16 mouse cellular contexts compared by ENCODE assay signal in the genomic region with DNA sequence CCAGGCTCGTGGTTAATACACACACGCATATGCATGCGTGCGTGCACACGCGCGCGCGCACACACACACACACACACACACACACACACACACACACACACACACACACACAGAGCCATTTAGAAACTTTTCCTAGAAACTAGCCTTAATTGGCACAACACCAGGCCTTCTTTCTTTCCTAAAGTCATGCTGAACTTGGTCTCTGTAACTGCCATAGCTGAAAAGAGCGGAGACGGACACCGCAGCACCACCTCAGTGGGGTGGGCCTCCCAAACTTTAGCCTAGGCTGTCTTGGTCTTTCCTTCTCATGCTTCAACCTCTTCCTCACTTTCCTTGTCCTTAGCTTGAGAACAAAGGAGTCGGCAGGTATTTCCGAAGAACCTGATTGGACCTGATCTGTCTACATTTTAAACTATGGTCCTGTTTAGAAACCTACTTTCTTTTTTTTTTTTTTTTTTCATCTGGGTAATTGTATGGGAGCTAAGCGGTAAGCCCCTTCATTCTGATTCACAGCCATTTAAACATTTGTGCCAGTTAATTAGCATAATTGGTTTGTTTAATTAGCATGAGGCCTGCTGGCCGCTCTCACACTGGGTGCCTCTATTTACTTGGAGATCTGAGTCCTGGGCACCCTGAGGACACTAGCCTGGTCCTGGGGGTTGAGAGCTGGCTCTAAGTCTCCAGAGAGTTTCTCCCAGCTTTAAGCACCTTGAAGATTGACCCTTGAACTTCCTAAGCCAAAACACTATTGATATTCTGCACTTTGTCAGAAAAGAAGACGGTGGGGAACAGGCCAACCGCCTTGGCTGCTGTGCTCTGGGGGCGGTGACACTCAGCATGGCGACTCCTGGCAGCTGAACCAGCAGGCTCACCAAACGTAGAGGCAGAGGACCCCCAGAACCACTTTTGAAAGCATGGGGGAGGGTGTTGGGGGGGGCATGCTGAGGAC.
DNase-seq lines count a peak whose midpoint lies in the region; ATAC-seq and TF ChIP-seq lines count a peak whose summit lies in the region.
"Had no signal": no experiment of that assay in that cellular context is flagged by ENCODE, and none has a peak within 500 bp of the region (broad histone marks: within the 10 kb centered on the region; RNA-seq: fewer than 3 reads in every experiment).

No protein-coding gene starts in this region.

- no peak for TF ChIP-seq POLR2A in cerebellum, adult 2 months (IDR thresholded peaks at IDR 0.05; ENCODE audit: borderline replicate concordance, insufficient read depth, low read length)

- no peaks in the 10 kb centered on the region for H3K4me1 ChIP-seq in cerebellum, adult 2 months (ENCODE audit: control insufficient read depth, insufficient read depth, low read length)
- peaks cover 9% of the 10 kb centered on the region; the same call in 1 of the 2 replicates for H3K4me1 ChIP-seq in hindbrain, embryonic 14.5 days (replicated peaks; ENCODE audit: control insufficient read depth, insufficient read depth, low read length)
- peaks cover 28% of the 10 kb centered on the region for H3K4me1 ChIP-seq in neural tube, embryonic 13.5 days (replicated peaks)
- no peaks in the 10 kb centered on the region for H3K4me1 ChIP-seq in kidney, embryonic 14.5 days (ENCODE audit: control insufficient read depth, insufficient read depth, low read length)
- H3K4me1 ChIP-seq: limb, embryonic 13.5 days; megakaryocyte, embryonic 14.5 days had no signal

- 13% methylated on average over 21 of the region's 21 CpGs for WGBS in cerebellum, adult 2 months
- WGBS in hindbrain, embryonic 14.5 days, result 22% methylated on average over 21 of the region's 21 CpGs
- 27% methylated on average over 21 of the region's 21 CpGs for WGBS in neural tube, embryonic 13.5 days
- 39% methylated on average over 21 of the region's 21 CpGs for WGBS in kidney, embryonic 14.5 days

- H3K9ac ChIP-seq in hindbrain, embryonic 14.5 days, result no peak overlapping the region
- H3K9ac ChIP-seq in neural tube, embryonic 13.5 days, result no peak overlapping the region
- H3K9ac ChIP-seq in kidney, embryonic 14.5 days (ENCODE audit: low read depth, low read length), result no peak overlapping the region
- H3K9ac ChIP-seq: limb, embryonic 13.5 days had no signal

- ATAC-seq in hindbrain, embryonic 14.5 days (ENCODE audit: low FRiP score), result peak; percentile 69
- ATAC-seq in neural tube, embryonic 13.5 days (ENCODE audit: low read depth), result no peak
- ATAC-seq in kidney, embryonic 14.5 days (ENCODE audit: low FRiP score, low TSS enrichment), result no peak

- H3K4me2 ChIP-seq in hindbrain, embryonic 14.5 days (replicated peaks), result no peak overlapping the region
- no peak overlapping the region for H3K4me2 ChIP-seq in neural tube, embryonic 13.5 days
- H3K4me2 ChIP-seq in kidney, embryonic 14.5 days (replicated peaks; ENCODE audit: low read depth, low read length), result no peak overlapping the region
- H3K4me2 ChIP-seq: limb, embryonic 13.5 days had no signal

- no peak for TF ChIP-seq CTCF in cerebellum, adult 2 months (IDR thresholded peaks at IDR 0.05; ENCODE audit: borderline replicate concordance, insufficient read depth, low read depth, low read length)

- H3K27ac ChIP-seq in cerebellum, adult 2 months (ENCODE audit: insufficient read depth, low read length), result no peak overlapping the region
- H3K27ac ChIP-seq in hindbrain, embryonic 14.5 days, result peak overlapping the region; percentile 11
- H3K27ac ChIP-seq in neural tube, embryonic 13.5 days (replicated peaks), result peak overlapping the region; percentile 38; the same call in 1 of the 2 replicates
- no peak overlapping the region for H3K27ac ChIP-seq in kidney, embryonic 14.5 days (ENCODE audit: low read depth, low read length)
- H3K27ac ChIP-seq: limb, embryonic 13.5 days had no signal

- no peak overlapping the region for H3K4me3 ChIP-seq in cerebellum, adult 2 months (replicated peaks; ENCODE audit: insufficient read depth, low read depth, low read length)
- no peak overlapping the region for H3K4me3 ChIP-seq in hindbrain, embryonic 14.5 days (replicated peaks; ENCODE audit: low read length)
- H3K4me3 ChIP-seq in neural tube, embryonic 13.5 days, result no peak overlapping the region
- no peak overlapping the region for H3K4me3 ChIP-seq in kidney, embryonic 14.5 days (ENCODE audit: low read length)
- H3K4me3 ChIP-seq: erythroblast, embryonic 14.5 days; limb, embryonic 13.5 days; megakaryocyte, embryonic 14.5 days had no signal

- H3K36me3 ChIP-seq in hindbrain, embryonic 14.5 days (replicated peaks; ENCODE audit: control insufficient read depth, insufficient read depth), result no peaks in the 10 kb centered on the region
- H3K36me3 ChIP-seq in neural tube, embryonic 13.5 days, result no peaks in the 10 kb centered on the region
- H3K36me3 ChIP-seq in kidney, embryonic 14.5 days (ENCODE audit: control insufficient read depth, insufficient read depth, low read length), result no peaks in the 10 kb centered on the region
- H3K36me3 ChIP-seq: limb, embryonic 13.5 days had no signal

- intact Hi-C loops in left cerebral cortex, postnatal 14 days (cut with DNase I), result loop anchor here (10.0 kb wide), 1 partner anchor 283 kb away; the partner anchor contains the start of gene Irx5

- DNase-seq in cerebellum, postnatal 10 days, result peak; percentile 46 to 70
- no peak for DNase-seq in cerebellum, adult 2 months
- peak; percentile 28 for DNase-seq in embryo, embryonic 9.5 days (ENCODE audit: extremely low spot score)
- peak; percentile 71 for DNase-seq in hindbrain, embryonic 14.5 days (ENCODE audit: low spot score)
- DNase-seq in left cerebral cortex, postnatal 14 days (ENCODE audit: low spot score in 2 of 2), result no peak
- DNase-seq in left cerebral cortex, adult 11 months (ENCODE audit: low spot score), result no peak
- DNase-seq: gastrocnemius, postnatal 36 days; heart, postnatal 10 days; kidney, adult 18-20 months; layer of hippocampus, adult 9-11 months; lung, adult 2 months had no signal

- H3K9me3 ChIP-seq in hindbrain, embryonic 14.5 days (ENCODE audit: control insufficient read depth, low read length), result no peaks in the 10 kb centered on the region
- H3K9me3 ChIP-seq in neural tube, embryonic 13.5 days, result no peaks in the 10 kb centered on the region
- no peaks in the 10 kb centered on the region for H3K9me3 ChIP-seq in kidney, embryonic 14.5 days (ENCODE audit: control insufficient read depth, low read length)
- H3K9me3 ChIP-seq: limb, embryonic 13.5 days had no signal

- H3K27me3 ChIP-seq in cerebellum, adult 2 months (ENCODE audit: control insufficient read depth, insufficient read depth, low read length), result no peaks in the 10 kb centered on the region; the same call in 1 of the 2 replicates
- peaks cover 29% of the 10 kb centered on the region for H3K27me3 ChIP-seq in hindbrain, embryonic 14.5 days (ENCODE audit: control insufficient read depth, insufficient read depth, low read length)
- H3K27me3 ChIP-seq in neural tube, embryonic 13.5 days, result peaks cover 62% of the 10 kb centered on the region
- peaks cover 41% of the 10 kb centered on the region for H3K27me3 ChIP-seq in kidney, embryonic 14.5 days (ENCODE audit: control insufficient read depth, insufficient read depth, low read length)
- H3K27me3 ChIP-seq: megakaryocyte, embryonic 14.5 days had no signal

Comparison
In these comparisons a context has a peak if more than half of its experiments do, and no peak if none do; other contexts are left out.
1. DNase-seq: peak in cerebellum, postnatal 10 days (2 of 2), embryo, embryonic 9.5 days (single experiment) and hindbrain, embryonic 14.5 days (single experiment); none in cerebellum, adult 2 months (0 of 2), left cerebral cortex, postnatal 14 days (0 of 2) and left cerebral cortex, adult 11 months (single experiment).
2. H3K27ac ChIP-seq: peak in hindbrain, embryonic 14.5 days (single experiment) and neural tube, embryonic 13.5 days (single experiment); none in cerebellum, adult 2 months (single experiment) and kidney, embryonic 14.5 days (single experiment).